Mouse (Mus musculus): ENCODE measurements around the gene Ptpn11. TPM values are rescaled to one million over a fixed set of nuclear protein-coding genes. Genes with fewer than 3 reads are reported as not detected.
"Not testable (repeated sequence)": the region's sequence is repeated elsewhere in the genome, so short reads cannot be mapped to it uniquely, and the experiment has no call there.

Ptpn11 gene
- total and polyA plus RNA-seq, 2 experiments from 2014 or later, result 25.5 to 60.9 TPM

- no peak overlapping the region for H3K9ac ChIP-seq
- H3K4me2 ChIP-seq (ENCODE audit: low read depth), result no peak overlapping the region
- H3K27ac ChIP-seq (ENCODE audit: low read depth, low read length), result no peak overlapping the region
- no peak overlapping the region for H3K4me3 ChIP-seq (ENCODE audit: low read depth, low read length)
- no peaks in the 10 kb centered on the region for H3K36me3 ChIP-seq (ENCODE audit: insufficient read depth)
- 95% methylated on average over 2 of the region's 2 CpGs for WGBS
- no peak for ATAC-seq
- no peaks in the 10 kb centered on the region for H3K4me1 ChIP-seq (ENCODE audit: insufficient read depth)
- no peak for DNase-seq
- no peaks in the 10 kb centered on the region for H3K27me3 ChIP-seq (ENCODE audit: insufficient read depth, low read length)
- no peak for TF ChIP-seq CTCF (IDR thresholded peaks at IDR 0.05; ENCODE audit: low read depth)
- H3K9me3 ChIP-seq (ENCODE audit: low read length), result no peaks in the 10 kb centered on the region
Observed at GRCm38 (mm10) chr5:121229182-121229581, 38.0 kb upstream of the Ptpn11 start.

GRCm38 (mm10) chr5:121227330-121227729 is 36.1 kb upstream of the Ptpn11 start:
- not testable (repeated sequence) for H3K9ac ChIP-seq; H3K4me1 ChIP-seq (ENCODE audit: insufficient read depth); DNase-seq; H3K36me3 ChIP-seq (ENCODE audit: insufficient read depth); H3K9me3 ChIP-seq (ENCODE audit: low read length); H3K4me3 ChIP-seq (ENCODE audit: low read depth, low read length); H3K27ac ChIP-seq (ENCODE audit: low read depth, low read length); H3K27me3 ChIP-seq (ENCODE audit: insufficient read depth, low read length); ATAC-seq; H3K4me2 ChIP-seq (ENCODE audit: low read depth)
- 67% methylated on average over 1 of the region's 1 CpGs for WGBS

- H3K36me3 ChIP-seq (ENCODE audit: insufficient read depth), result no peaks in the 10 kb centered on the region
- H3K9me3 ChIP-seq (ENCODE audit: low read length), result no peaks in the 10 kb centered on the region
- peaks cover 8% of the 10 kb centered on the region for H3K4me1 ChIP-seq (ENCODE audit: insufficient read depth)
- DNase-seq, result no peak
- no peaks in the 10 kb centered on the region for H3K27me3 ChIP-seq (ENCODE audit: insufficient read depth, low read length)
- no peak overlapping the region for H3K4me2 ChIP-seq (ENCODE audit: low read depth)
- no peak overlapping the region for H3K4me3 ChIP-seq (ENCODE audit: low read depth, low read length)
- TF ChIP-seq CTCF (IDR thresholded peaks at IDR 0.05; ENCODE audit: low read depth), result no peak
- 79% methylated on average over 4 of the region's 4 CpGs for WGBS
- H3K9ac ChIP-seq, result no peak overlapping the region
- no peak for ATAC-seq
- H3K27ac ChIP-seq (ENCODE audit: low read depth, low read length), result no peak overlapping the region
Observed at GRCm38 (mm10) chr5:121226845-121227244, 35.6 kb upstream of the Ptpn11 start.

GRCm38 (mm10) chr5:121226406-121226805 is 35.2 kb upstream of the Ptpn11 start:
- Histone ChIP-seq H3K4me3 (ENCODE audit: low read depth, low read length) (no peak overlapping the region), H3K4me1 (ENCODE audit: insufficient read depth) (peaks cover 8% of the 10 kb centered on the region), H3K9me3 (ENCODE audit: low read length) (no peaks in the 10 kb centered on the region), H3K36me3 (ENCODE audit: insufficient read depth) (no peaks in the 10 kb centered on the region), H3K27me3 (ENCODE audit: insufficient read depth, low read length) (no peaks in the 10 kb centered on the region), H3K9ac (no peak overlapping the region), H3K4me2 (ENCODE audit: low read depth) (no peak overlapping the region), H3K27ac (ENCODE audit: low read depth, low read length) (no peak overlapping the region)
- ATAC-seq, result no peak
- WGBS, result 63% methylated on average over 3 of the region's 3 CpGs
- no peak for TF ChIP-seq CTCF (IDR thresholded peaks at IDR 0.05; ENCODE audit: low read depth)
- no peak for DNase-seq

- Histone ChIP-seq H3K9ac (no peak overlapping the region), H3K27me3 (ENCODE audit: insufficient read depth, low read length) (no peaks in the 10 kb centered on the region), H3K27ac (ENCODE audit: low read depth, low read length) (no peak overlapping the region), H3K4me2 (ENCODE audit: low read depth) (no peak overlapping the region), H3K36me3 (ENCODE audit: insufficient read depth) (no peaks in the 10 kb centered on the region), H3K9me3 (ENCODE audit: low read length) (no peaks in the 10 kb centered on the region), H3K4me3 (ENCODE audit: low read depth, low read length) (no peak overlapping the region), H3K4me1 (ENCODE audit: insufficient read depth) (peaks cover 8% of the 10 kb centered on the region)
- 89% methylated on average over 2 of the region's 2 CpGs for WGBS
- TF ChIP-seq CTCF (IDR thresholded peaks at IDR 0.05; ENCODE audit: low read depth), result no peak
- DNase-seq, result no peak
- ATAC-seq, result no peak
Observed at GRCm38 (mm10) chr5:121225854-121226253, 34.7 kb upstream of the Ptpn11 start.

- H3K9ac ChIP-seq, result no peak overlapping the region
- H3K4me1 ChIP-seq (ENCODE audit: insufficient read depth), result peaks cover 8% of the 10 kb centered on the region
- H3K36me3 ChIP-seq (ENCODE audit: insufficient read depth), result no peaks in the 10 kb centered on the region
- no peak overlapping the region for H3K27ac ChIP-seq (ENCODE audit: low read depth, low read length)
- no peaks in the 10 kb centered on the region for H3K9me3 ChIP-seq (ENCODE audit: low read length)
- H3K4me2 ChIP-seq (ENCODE audit: low read depth), result no peak overlapping the region
- ATAC-seq (no peak), DNase-seq (no peak)
- no peaks in the 10 kb centered on the region for H3K27me3 ChIP-seq (ENCODE audit: insufficient read depth, low read length)
- 65% methylated on average over 3 of the region's 3 CpGs for WGBS
- TF ChIP-seq CTCF (IDR thresholded peaks at IDR 0.05; ENCODE audit: low read depth), result no peak
- no peak overlapping the region for H3K4me3 ChIP-seq (ENCODE audit: low read depth, low read length)
Observed at GRCm38 (mm10) chr5:121224856-121225255, 33.7 kb upstream of the Ptpn11 start.

GRCm38 (mm10) chr5:121224020-121224419 is 32.8 kb upstream of the Ptpn11 start:
- not testable (repeated sequence) for H3K4me3 ChIP-seq (ENCODE audit: low read depth, low read length); H3K36me3 ChIP-seq (ENCODE audit: insufficient read depth); ATAC-seq; H3K9ac ChIP-seq; H3K9me3 ChIP-seq (ENCODE audit: low read length); H3K27ac ChIP-seq (ENCODE audit: low read depth, low read length); H3K4me1 ChIP-seq (ENCODE audit: insufficient read depth); H3K4me2 ChIP-seq (ENCODE audit: low read depth); H3K27me3 ChIP-seq (ENCODE audit: insufficient read depth, low read length); DNase-seq
- WGBS, result 83% methylated on average over 4 of the region's 4 CpGs

GRCm38 (mm10) chr5:121221328-121221850 is 30.2 kb upstream of the Ptpn11 start:
- peak overlapping the region; percentile 55 for H3K4me2 ChIP-seq (ENCODE audit: low read depth)
- H3K27ac ChIP-seq (ENCODE audit: low read depth, low read length), result peak overlapping the region; percentile 95
- H3K27me3 ChIP-seq (ENCODE audit: insufficient read depth, low read length), result no peaks in the 10 kb centered on the region
- peak overlapping the region; percentile 74 for H3K4me3 ChIP-seq (ENCODE audit: low read depth, low read length)
- peaks cover 8% of the 10 kb centered on the region for H3K4me1 ChIP-seq (ENCODE audit: insufficient read depth)
- 6% methylated on average over 22 of the region's 23 CpGs for WGBS
- no peaks in the 10 kb centered on the region for H3K9me3 ChIP-seq (ENCODE audit: low read length)
- ATAC-seq (no peak), DNase-seq (peak; percentile 31)
- no peak for TF ChIP-seq CTCF (IDR thresholded peaks at IDR 0.05; ENCODE audit: low read depth)
- H3K9ac ChIP-seq, result peak overlapping the region; percentile 94
- no peaks in the 10 kb centered on the region for H3K36me3 ChIP-seq (ENCODE audit: insufficient read depth)
